Mouse (Mus musculus) effector memory CD4-positive, alpha-beta T cell, adult 5 months (primary cell): ENCODE measurements around the gene Atg13. TPM values are rescaled to one million over a fixed set of nuclear protein-coding genes. Genes with fewer than 3 reads are reported as not detected.

ENCODE experiments used
- polyA plus RNA-seq: library from polyadenylated mRNA; unstranded; fragments of 100-300 nt; shearing (Covaris generic); gene quantifications from one replicate; pipeline ENCODE4 v1.2.1, GENCODE M21; 2017

Gene Atg13
- 49.0 TPM for polyA plus RNA-seq

DNA sequence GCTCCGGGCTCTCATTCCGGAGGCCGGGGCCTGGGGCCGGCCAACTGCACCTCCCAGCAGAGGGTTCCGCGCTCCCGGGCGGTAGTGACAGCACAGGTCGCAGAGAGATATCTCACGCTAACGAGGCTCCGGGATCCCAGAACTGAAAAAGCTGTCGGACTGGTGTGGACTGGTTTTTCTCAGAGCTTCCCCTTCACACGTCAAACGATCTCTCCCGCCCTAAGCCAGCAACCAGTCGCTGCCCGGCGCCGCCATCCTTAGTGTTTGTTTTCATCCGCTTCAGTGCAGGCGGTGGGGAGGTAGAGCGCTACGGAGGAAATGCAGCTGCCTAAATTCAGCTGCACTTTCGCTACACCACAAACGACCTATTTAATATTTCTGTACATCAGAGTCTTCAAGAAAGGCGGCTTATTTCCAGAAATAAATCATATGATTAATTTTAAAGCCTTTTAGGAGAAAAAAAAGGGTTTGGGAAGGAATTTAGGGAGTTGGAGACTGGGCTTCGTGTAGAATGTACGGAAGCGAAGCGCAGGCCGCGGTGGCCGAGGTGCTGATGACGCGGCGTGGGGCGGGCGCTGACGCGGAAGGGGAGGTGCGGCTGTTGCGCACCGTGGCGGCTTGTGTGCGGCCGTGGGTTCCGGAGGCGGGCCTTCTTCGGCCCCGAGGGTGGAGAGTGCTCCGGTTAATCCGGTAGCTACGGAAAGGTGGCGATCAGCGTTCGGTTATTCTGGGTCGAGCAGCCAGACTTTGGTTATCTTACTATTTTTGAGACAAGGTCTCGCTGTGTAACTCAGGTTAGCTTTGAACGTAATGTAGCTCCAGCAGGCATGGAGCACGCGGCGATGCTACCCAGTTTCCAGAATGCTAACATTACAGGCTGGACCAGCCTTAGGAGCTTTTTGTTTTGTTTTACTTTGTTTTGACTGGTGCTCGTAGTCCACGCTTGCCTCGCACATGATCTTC is at the start of gene Atg13, which contains the start of gene Harbi1:
Gene Atg13 (minus strand): TSS at position 305 of the 963 bp plus-strand sequence.
Gene Harbi1 (plus strand): TSS at position 581 of the 963 bp plus-strand sequence.

GRCm38 (mm10) chr2:91729971-91730821 is 19.8 kb upstream of the Atg13 start, which contains the start of gene Ambra1:
Gene Ambra1, plus strand, starts transcription at chr2:91730134.

GRCm38 (mm10) chr2:91649553-91650359 is 60.6 kb downstream of the Atg13 start, which contains the start of the genes Zfp408 and Arhgap1:
Gene Zfp408, minus strand, starts transcription at chr2:91649791.
Gene Arhgap1, plus strand, starts transcription at chr2:91649860.

GRCm38 (mm10) chr2:91636229-91636628 is 74.1 kb downstream of the Atg13 start, which contains the start of gene F2:
Gene F2, minus strand, starts transcription at chr2:91636414.

Other genes with a start within 250 kb of the Atg13 start
- gene Ckap5, start 183.8 kb downstream of the Atg13 start, polyA plus RNA-seq: 34.8 TPM
- gene F2, start 74.2 kb downstream of the Atg13 start, polyA plus RNA-seq: not detected
- 12.1 TPM for gene Zfp408, start 60.8 kb downstream of the Atg13 start, polyA plus RNA-seq
- 123 TPM for gene Arhgap1, start 60.7 kb downstream of the Atg13 start, polyA plus RNA-seq
- gene Harbi1, start 276 bp upstream of the Atg13 start, polyA plus RNA-seq: 3.8 TPM
- gene Ambra1, start 19.6 kb upstream of the Atg13 start, polyA plus RNA-seq: 40.9 TPM
- gene Chrm4, start 216.7 kb upstream of the Atg13 start, polyA plus RNA-seq: 1.0 TPM
- gene Mdk, start 221.7 kb upstream of the Atg13 start, polyA plus RNA-seq: not detected
- 0.20 TPM for gene Gm9821, start 235.1 kb upstream of the Atg13 start, polyA plus RNA-seq